Mouse (Mus musculus): ENCODE measurements around the gene Rgs10.
A peak's percentile ranks its signal among the peaks of the same experiment; 100 is the strongest.

Gene Rgs10

GRCm38 (mm10) chr7:128410708-128411413 is 7.7 kb downstream of the Rgs10 start:
- no peak for DNase-seq (ENCODE audit: low spot score)

GRCm38 (mm10) chr7:128408265-128408664 is 10.3 kb downstream of the Rgs10 start:
- DNase-seq (ENCODE audit: low spot score), result no peak

GRCm38 (mm10) chr7:128403988-128404387 is 14.6 kb downstream of the Rgs10 start:
- DNase-seq (ENCODE audit: low spot score), result no peak

GRCm38 (mm10) chr7:128403586-128403985 is 15.0 kb downstream of the Rgs10 start:
- no peak for DNase-seq (ENCODE audit: low spot score)

GRCm38 (mm10) chr7:128403128-128403527 is 15.4 kb downstream of the Rgs10 start:
- no peak for DNase-seq (ENCODE audit: low spot score)

- DNase-seq (ENCODE audit: low spot score), result no peak
Observed at GRCm38 (mm10) chr7:128402577-128402976, 16.0 kb downstream of the Rgs10 start.

- peak; percentile 44 for DNase-seq (ENCODE audit: low spot score)
Observed at GRCm38 (mm10) chr7:128398664-128399063, 19.9 kb downstream of the Rgs10 start.

- DNase-seq (ENCODE audit: low spot score), result no peak
Observed at GRCm38 (mm10) chr7:128397066-128397465, 21.5 kb downstream of the Rgs10 start.

- no peak for DNase-seq (ENCODE audit: low spot score)
Observed at GRCm38 (mm10) chr7:128393756-128394155, 24.8 kb downstream of the Rgs10 start.

- no peak for DNase-seq (ENCODE audit: low spot score)
Observed at GRCm38 (mm10) chr7:128392972-128393314, 25.6 kb downstream of the Rgs10 start.

- DNase-seq (ENCODE audit: low spot score), result no peak
Observed at GRCm38 (mm10) chr7:128392071-128392971, 26.2 kb downstream of the Rgs10 start.

GRCm38 (mm10) chr7:128391267-128392057 is 27.1 kb downstream of the Rgs10 start:
- no peak for DNase-seq (ENCODE audit: low spot score)

- peak; percentile 24 for DNase-seq (ENCODE audit: low spot score)
Observed at GRCm38 (mm10) chr7:128388968-128389367, 29.6 kb downstream of the Rgs10 start.

GRCm38 (mm10) chr7:128383726-128384463 is 34.7 kb downstream of the Rgs10 start:
- no peak for DNase-seq (ENCODE audit: low spot score)

GRCm38 (mm10) chr7:128383189-128383725 is 35.3 kb downstream of the Rgs10 start:
- no peak for DNase-seq (ENCODE audit: low spot score)

- no peak for DNase-seq (ENCODE audit: low spot score)
Observed at GRCm38 (mm10) chr7:128382527-128382860, 36.1 kb downstream of the Rgs10 start.

GRCm38 (mm10) chr7:128381811-128382526 is 36.6 kb downstream of the Rgs10 start:
- DNase-seq (ENCODE audit: low spot score), result no peak

- no peak for DNase-seq (ENCODE audit: low spot score)
Observed at GRCm38 (mm10) chr7:128381001-128381400, 37.6 kb downstream of the Rgs10 start.

GRCm38 (mm10) chr7:128379162-128379805 is 39.3 kb downstream of the Rgs10 start:
- no peak for DNase-seq (ENCODE audit: low spot score)

GRCm38 (mm10) chr7:128376206-128376701 is 42.3 kb downstream of the Rgs10 start:
- no peak for DNase-seq (ENCODE audit: low spot score)
